Mouse (Mus musculus) adrenal gland, adult (tissue): ENCODE data around the gene Trub1.

Experiments used
- DNase-seq, 2 experiments: peaks; one replicate each; pipeline ENCODE4 v3.0.0; 2022 to 2023; ENCODE audit warnings: low spot score in 1 of 2; ENCODE audit not compliant: inconsistent age in 2 of 2

Trub1 gene

DNA sequence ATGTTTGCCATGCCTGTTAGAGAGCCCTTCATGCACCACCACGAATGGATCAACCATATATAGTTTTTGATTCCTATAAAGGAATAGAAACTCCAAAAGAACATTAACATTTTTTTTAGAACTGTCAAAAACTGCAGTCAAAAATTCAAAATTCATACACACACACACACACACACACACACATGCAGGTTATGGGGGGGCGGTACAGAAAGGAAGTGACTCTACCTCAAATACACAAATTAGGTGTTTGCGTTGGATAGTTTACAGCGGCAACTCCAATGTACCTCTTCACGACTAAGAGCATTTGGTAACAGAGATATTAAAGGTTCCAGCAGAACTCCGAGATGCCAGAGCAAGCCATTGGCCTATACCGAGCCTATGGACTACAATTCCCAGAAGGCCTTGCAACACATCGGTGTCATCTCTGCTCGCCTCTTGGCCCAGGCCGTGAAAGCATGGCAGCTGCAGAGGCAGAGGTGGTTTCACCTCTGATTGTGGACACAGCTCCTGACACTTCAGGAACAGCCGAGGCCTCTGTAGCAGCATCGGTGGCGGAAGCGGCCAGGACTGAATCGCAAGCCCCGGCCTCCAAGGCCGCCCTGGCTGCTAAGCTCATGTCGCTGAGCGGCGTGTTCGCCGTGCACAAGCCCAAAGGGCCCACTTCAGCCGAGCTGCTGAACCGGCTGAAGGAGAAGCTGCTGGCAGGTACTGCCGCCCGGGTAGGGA is at the start of gene Trub1:
Trub1 (plus strand) TSS at position 421 of the 726 bp plus-strand sequence.
- DNase-seq = peak; percentile 85 to 95

- peak; percentile 79 to 93 for DNase-seq
Observed at GRCm38 (mm10) chr19:57403700-57404501, 48.8 kb upstream of the Trub1 start.

DNA sequence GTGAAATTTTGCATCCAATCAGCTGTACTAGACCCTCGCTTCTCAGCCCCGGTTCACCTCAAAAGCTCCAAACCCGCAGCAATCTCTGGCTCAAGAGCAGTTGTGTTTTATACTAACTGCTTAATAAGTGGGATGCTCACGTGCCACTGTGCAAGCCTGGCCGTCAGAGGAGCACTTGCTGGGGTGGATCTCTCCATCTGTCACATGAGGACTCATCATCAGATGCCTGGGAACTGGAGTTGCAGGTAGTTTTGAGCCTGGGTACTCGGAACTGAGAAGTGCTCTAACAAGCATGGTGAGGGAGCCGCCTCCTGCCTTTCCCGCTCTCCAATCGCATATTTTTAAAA is 48.2 kb upstream of the Trub1 start:
- DNase-seq = no peak

DNA sequence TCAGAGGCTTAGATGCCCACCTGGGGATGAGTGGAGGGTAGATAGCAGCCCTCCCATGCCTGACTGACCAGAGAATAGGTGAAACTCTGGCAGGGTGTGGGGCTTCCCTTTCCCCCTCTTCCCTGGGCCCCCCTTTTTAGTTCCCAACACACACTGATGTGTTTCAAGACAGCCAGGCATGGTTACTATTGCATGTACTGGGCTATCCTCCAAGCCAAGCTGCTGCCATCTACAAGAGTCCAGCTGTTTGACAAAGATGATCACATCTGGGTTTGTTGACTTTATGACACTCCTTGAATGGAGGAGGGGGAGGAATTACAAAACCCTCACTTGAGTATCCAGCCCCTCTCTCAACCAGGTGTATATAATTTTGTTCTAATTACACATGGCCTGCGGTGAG is 44.8 kb upstream of the Trub1 start:
- DNase-seq = no peak

DNA sequence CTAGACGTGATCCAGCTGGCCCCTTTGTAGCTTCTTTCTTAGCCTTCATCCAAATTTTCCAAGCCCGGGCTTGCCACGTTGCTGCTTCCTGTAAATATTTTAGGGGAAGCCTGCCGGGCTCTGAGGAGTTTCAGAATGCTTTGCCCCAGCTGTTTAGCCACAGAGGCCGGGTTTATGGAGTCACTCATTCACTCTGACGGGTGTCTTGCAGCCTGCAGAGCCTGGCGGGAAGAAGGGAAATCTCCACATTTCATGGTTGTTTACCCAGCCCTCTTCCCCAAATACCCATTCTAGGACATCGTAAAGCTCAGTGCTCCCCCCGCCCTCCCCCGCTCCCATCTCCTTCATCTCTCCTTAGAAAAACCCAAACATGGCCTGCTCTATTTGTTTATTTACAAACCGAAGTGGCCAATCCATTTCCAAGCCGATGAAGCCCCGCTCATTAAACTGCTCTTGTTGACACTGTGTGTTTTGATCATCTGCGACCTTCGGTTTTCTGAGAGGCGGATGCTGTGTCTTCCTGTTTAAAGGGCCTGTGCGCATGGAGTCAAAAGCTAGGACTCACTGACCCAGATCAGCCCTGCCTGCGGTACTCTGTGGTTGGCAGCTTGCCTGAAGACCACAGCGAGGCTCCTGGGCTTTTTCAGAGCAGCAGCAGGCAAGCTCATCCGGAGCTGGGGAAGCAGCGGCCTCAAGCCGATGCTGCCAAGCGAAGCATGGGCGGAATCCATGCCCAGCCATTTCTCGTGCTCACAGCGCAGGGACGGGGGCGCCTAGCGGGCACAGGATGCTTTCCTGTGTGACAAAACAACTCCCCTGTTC is 41.1 kb upstream of the Trub1 start:
- peak; percentile 63 to 76 for DNase-seq

DNA sequence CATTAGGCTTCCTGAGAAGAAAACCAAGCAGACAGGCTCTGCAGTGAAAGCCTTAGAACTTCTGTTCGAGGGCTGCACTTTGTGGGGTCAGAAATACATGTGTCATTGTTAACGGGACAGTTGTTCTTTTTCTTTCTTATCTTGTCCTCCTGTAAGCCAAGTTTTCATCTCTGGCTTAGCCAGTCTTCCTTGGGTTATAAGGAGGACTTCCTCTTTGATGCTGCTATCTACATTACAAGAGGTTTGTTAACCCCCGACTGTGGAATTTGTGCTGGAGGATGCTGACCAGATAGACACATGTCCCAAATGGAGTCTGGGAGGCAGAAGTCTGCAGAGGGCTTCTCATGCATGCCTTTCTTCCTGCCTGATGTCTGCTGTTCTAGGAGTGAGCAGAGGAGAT is 39.5 kb upstream of the Trub1 start:
- DNase-seq = no peak

DNA sequence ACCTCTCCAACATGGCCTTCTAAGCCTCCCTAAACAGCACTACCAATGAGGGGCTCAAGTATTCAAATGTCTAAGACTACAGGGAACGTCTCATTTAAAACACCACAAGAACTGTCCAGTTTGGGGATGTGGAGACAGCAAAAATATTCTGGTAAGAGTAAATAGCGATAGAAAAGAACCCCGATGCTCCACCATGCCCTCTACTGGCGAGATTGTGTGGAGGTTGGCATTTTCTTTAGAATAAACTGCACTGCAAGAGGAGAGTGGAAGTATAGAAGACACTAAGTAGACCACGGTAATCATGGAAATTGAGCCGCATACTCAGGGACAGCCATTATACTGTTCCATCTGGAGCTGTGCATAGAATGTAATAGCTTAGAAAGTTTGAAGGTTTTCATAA is 38.8 kb upstream of the Trub1 start:
- DNase-seq = no peak

- no peak for DNase-seq
Observed at GRCm38 (mm10) chr19:57415031-57415807, 37.5 kb upstream of the Trub1 start.

DNA sequence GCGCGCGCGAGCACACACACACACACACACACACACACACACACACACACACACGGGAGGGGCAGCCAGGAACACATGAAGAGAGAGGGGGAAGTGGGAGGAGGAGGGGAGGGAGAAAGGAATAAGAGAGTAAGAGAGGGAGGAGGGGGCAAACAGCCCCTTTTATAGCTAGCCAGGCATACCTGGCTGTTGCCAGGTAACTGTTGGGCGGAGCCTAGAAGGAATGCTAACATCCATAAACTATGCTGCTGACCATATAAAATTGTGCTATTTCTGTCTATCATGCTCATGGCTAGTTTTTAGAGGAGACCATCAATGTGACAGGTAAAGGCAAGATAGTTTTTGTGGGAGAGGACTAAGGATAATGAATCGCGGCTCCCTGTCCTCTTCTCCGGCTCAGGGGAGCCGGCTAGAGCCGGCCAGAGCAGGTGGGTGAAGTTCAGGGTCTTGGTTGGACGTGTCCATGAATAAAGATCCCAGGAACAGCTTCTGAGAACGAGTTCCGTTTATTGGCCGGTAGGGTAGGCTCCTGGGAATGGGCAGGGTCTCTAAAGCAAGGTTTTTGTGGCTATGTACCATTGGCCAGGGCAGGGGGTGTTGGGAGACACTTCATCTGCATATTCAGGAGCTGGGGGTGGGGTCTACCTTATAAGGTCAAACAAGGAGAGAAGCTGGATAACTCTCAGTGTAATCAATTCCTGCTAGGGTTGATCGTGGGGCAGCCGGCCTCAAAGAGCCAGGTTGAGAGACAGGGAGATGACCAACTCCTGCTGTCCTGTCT is 34.7 kb upstream of the Trub1 start:
- no peak for DNase-seq

GRCm38 (mm10) chr19:57423402-57423801 is 29.3 kb upstream of the Trub1 start:
- no peak for DNase-seq

DNA sequence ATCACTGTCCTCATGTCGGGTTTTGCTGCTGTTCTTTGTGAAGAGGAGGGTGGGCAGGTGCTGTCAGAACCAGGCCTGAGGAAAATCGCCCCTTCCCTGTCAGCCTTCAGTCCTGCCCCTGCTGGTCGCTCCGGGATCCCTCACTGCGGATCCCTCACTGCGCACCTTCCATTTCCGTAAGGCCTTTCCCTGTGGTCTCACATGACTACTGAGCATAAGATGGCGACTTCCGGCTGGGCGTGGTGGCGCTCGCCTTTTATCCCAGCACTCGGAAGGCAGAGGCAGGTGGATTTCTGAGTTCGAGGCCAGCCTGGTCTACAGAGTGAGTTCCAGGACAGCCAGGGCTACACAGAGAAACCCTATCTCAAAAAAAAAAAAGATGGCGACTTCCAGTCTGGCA is 27.4 kb upstream of the Trub1 start:
- no peak for DNase-seq

DNA sequence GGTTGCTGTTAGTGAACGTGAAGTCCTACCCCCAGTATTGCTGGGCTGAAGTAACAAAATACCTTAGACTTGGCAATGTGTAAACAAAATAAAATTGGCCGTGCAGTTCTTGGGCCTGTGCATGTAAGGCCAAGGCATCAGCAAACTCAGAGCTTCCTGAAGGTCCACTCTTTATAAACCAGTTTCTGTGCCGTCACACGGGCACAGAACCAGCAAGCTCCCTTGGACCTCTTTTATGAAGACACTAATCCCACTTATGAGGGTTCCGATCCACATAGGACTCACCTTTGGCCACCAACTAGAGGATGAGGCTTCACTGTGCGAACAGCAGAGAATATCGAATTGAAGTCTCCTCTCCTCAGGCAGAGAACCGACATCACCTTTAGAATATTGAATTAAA is 25.9 kb upstream of the Trub1 start:
- no peak for DNase-seq

- no peak for DNase-seq
Observed at GRCm38 (mm10) chr19:57427756-57428438, 24.8 kb upstream of the Trub1 start.

GRCm38 (mm10) chr19:57428641-57429040 is 24.1 kb upstream of the Trub1 start:
- DNase-seq = no peak

DNA sequence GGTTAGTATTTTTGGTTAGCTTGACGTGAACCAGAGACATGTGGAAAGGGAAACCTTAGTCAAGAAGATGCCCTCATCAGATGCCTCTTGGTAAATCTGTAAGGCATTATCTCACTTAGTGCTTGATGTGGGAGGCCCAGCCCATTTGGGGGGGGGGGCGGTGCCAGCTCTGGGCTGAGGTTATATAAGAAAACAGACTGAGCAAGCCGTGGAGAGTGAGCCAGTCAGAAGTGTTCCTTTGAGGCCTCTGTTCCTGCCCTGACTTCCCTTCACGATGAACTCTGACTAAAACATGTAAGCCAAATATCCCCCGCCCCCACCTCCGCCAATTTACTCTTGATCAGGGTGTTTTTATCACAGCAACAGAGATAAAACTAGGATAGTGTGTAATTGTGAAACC is 22.8 kb upstream of the Trub1 start:
- DNase-seq = no peak

DNA sequence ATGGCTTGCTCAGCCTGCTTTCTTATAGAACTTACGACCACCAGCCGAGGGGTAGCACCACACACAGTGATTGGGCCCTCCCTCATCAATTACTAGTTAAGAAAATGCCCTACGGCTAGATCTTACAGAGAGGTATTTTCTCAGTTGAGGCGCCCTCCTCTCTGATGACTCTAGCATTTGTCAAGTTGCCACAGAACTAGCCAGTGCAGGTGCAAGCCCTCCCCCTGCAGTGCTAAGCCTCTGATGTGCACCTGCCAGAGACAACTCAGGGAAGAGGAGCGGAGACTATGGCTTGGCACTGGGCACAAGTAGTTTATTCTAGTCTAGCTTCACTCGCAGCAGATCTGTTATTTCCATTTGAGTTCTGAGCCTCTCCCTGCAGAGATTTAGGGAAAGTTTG is 21.2 kb upstream of the Trub1 start:
- no peak for DNase-seq

- no peak for DNase-seq
Observed at GRCm38 (mm10) chr19:57434024-57434423, 18.7 kb upstream of the Trub1 start.

- DNase-seq = peak; percentile 37 to 91
Observed at GRCm38 (mm10) chr19:57436586-57437021, 16.1 kb upstream of the Trub1 start.

- no peak for DNase-seq
Observed at GRCm38 (mm10) chr19:57437042-57437441, 15.7 kb upstream of the Trub1 start.

- peak in 1 of 2 experiments; percentile 69 for DNase-seq
Observed at GRCm38 (mm10) chr19:57439296-57439695, 13.4 kb upstream of the Trub1 start.
